Mouse (Mus musculus): ENCODE data around the gene Smchd1. TPM values are rescaled to one million over a fixed set of nuclear protein-coding genes. Genes with fewer than 3 reads are reported as not detected.

The Smchd1 gene
- total RNA-seq, 1 experiment from 2014 or later: 43.5 TPM

GRCm38 (mm10) chr17:71309711-71310485, 165.2 kb downstream of the Smchd1 start:
- peak; percentile 9 for DNase-seq

GRCm38 (mm10) chr17:71309141-71309540, 166.0 kb downstream of the Smchd1 start:
- DNase-seq: no peak

GRCm38 (mm10) chr17:71308296-71308695, 166.8 kb downstream of the Smchd1 start:
- no peak for DNase-seq

- no peak for DNase-seq
These were observed 167.8 kb downstream of the Smchd1 start for GRCm38 (mm10) chr17:71307251-71307790.

GRCm38 (mm10) chr17:71306716-71307115, 168.4 kb downstream of the Smchd1 start:
- DNase-seq: no peak

GRCm38 (mm10) chr17:71306091-71306490, 169.1 kb downstream of the Smchd1 start:
- no peak for DNase-seq

GRCm38 (mm10) chr17:71303444-71303843, 171.7 kb downstream of the Smchd1 start:
- DNase-seq: no peak

- DNase-seq: no peak
These were observed 173.7 kb downstream of the Smchd1 start for GRCm38 (mm10) chr17:71301413-71301812.

- DNase-seq: peak; percentile 46
These were observed 174.8 kb downstream of the Smchd1 start for GRCm38 (mm10) chr17:71300338-71300737.

- DNase-seq: peak; percentile 26
These were observed 175.3 kb downstream of the Smchd1 start for GRCm38 (mm10) chr17:71299879-71300278.

- DNase-seq: no peak
These were observed 180.6 kb downstream of the Smchd1 start for GRCm38 (mm10) chr17:71294570-71294969.

Other genes with a start within 250 kb of the Smchd1 start
- gene Emilin2, start 163.4 kb downstream of the Smchd1 start, total RNA-seq (2021): 4.4 and 5.2 TPM in 2 replicates
- gene Gm4707, start 15.4 kb downstream of the Smchd1 start, total RNA-seq (2021): 2.6 and 3.4 TPM in 2 replicates
- gene Ndc80, start 51.5 kb upstream of the Smchd1 start, total RNA-seq (2021): 4.3 and 5.9 TPM in 2 replicates
- 1.00 and 1.2 TPM in 2 replicates for gene Spdya, start 76.7 kb upstream of the Smchd1 start, total RNA-seq (2021)
- gene Wdr43, start 140.6 kb upstream of the Smchd1 start, total RNA-seq (2021): 45.4 and 46.7 TPM in 2 replicates
- gene Togaram2, start 197.9 kb upstream of the Smchd1 start, total RNA-seq (2021): 0.09 TPM in 1 of 2 replicates, not detected in the other

Data from adrenal gland, postnatal 25 days (tissue).